Mouse (Mus musculus): ENCODE data around the gene Tma7. TPM values are rescaled to one million over a fixed set of nuclear protein-coding genes. Genes with fewer than 3 reads are reported as not detected.
A peak's percentile ranks its signal among the peaks of the same experiment; 100 is the strongest.

Tma7 gene
- total RNA-seq (2022), result 100 to 1,000 TPM; 342 to 453 (median 370) TPM

GRCm38 (mm10) chr9:109082124-109082800 is at the start of gene Tma7, which contains the start of gene Ccdc51:
Tma7 (minus strand) TSS chr9:109082587.
Ccdc51 (plus strand) TSS chr9:109082493.
- DNase-seq, result peak; percentile 89

DNA sequence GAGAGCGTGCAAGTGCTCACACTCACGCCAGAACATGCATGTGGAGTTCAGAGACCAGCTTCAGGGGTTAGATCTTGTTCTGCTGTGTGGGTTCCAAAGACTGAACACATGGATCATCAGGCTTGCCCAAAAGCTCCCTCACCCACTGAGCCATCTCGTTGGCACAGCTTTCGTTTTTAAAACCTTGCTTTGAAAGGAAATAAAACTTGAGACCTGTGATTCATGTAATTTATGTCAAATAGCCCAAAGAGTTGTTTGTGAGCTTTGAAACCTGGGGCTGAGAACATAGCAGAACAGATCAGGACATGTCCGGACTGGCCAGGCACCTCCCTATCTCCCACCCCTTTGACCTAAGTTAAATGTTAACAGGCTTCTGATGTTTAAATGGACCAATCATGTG is 47.7 kb upstream of the Tma7 start:
- no peak for DNase-seq

GRCm38 (mm10) chr9:109128211-109128610 is 45.8 kb upstream of the Tma7 start:
- DNase-seq, result no peak

- no peak for DNase-seq
Observed at GRCm38 (mm10) chr9:109127076-109127475, 44.7 kb upstream of the Tma7 start.

DNA sequence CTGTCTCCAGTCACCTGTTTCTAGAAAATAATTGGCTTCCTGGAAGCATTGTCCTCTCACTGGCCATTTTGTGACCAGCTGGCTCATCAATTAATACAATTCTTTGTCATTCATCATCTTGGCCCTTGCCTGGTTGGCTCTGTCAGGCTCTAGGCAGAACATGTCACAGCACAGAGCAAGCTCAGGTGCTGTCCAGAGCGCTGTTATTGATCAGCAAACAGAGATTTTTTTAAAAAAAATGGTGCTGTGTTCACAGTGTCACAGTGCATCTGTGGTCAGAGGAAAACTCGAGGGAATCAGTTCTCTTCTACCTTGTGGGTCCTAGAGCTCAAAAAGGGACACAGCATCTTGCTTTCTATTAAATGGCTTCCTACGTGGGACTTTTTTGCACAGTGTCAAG is 43.1 kb upstream of the Tma7 start:
- no peak for DNase-seq

DNA sequence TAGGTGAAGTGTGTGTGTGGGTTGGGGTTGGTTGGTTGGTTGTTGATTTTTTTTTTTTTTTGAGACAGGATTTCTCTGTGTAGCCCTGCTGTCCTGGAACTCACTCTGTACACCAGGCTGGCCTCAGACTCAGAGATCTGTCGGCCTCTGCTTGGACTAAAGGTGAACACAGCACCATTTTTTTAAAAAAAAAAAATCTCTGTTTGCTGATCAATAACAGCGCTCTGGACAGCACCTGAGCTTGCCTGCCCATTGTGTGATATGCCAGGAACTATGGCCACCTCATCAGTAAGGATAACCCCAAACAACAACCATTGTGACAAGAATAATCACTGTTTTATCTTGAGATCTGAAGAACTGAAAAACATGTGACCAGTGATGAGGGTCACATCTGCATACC is 42.7 kb upstream of the Tma7 start:
- DNase-seq, result no peak

DNA sequence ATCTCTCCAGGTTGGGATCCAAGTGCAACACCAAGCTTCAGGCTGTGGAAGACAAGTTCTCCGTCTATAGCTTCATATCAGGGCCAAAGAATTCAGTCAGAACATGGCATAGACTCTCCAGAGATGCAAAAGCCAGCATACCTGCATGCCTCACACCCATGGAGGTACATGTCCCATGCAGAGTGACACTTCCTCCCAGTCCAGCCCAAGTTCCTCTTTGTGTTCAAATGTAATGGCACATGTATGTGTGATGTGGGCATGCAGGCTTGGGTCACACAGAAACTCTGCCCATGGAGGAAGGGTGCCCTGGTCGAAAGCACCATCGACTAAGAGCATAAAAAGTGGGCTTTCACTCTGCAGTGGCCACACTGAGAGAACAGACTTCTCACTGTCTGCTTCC is 41.8 kb upstream of the Tma7 start:
- no peak for DNase-seq

- DNase-seq, result no peak
Observed at GRCm38 (mm10) chr9:109123266-109123665, 40.9 kb upstream of the Tma7 start.

DNA sequence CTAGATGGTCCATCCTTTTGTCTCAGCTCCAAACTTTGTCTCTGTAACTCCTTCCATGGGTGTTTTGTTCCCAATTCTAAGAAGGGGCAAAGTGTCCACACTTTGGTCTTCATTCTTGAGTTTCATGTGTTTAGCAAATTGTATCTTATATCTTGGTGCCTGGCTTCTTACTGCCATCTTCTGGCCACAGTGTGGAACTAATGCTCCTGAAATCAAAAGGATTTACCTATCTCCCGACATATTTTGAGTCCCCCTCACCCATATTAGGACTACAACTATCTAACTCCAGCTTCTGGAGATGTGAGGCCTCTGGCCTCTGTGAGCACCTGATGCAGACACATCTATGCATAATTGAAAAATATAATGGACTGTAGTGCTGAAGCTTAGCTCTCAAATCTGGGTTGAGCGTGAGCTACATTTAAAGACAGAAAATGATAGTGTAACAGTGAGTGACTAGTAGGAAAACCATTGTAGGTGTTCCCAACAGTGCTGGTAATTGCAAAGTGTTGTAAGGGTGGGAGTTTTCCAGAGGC is 40.2 kb upstream of the Tma7 start:
- no peak for DNase-seq

DNA sequence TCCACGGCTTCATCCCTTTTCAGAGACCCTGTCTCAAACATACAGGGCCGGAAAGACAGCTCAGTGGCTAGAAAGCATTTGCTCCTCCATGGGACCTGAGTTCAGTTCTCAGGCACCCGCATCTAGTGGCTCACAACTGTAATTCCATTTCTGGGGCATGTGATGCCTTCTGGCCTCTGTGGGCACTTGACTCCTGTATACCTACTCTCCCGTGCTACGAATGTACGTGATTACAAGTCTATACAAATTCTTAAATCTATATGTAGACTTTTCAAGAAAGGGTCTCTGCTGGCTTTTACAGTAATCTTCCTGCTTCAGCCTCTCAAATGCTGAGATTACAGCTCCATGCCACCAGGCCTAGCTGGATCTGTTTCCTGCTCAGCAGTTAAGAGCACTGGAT is 38.6 kb upstream of the Tma7 start:
- no peak for DNase-seq

DNA sequence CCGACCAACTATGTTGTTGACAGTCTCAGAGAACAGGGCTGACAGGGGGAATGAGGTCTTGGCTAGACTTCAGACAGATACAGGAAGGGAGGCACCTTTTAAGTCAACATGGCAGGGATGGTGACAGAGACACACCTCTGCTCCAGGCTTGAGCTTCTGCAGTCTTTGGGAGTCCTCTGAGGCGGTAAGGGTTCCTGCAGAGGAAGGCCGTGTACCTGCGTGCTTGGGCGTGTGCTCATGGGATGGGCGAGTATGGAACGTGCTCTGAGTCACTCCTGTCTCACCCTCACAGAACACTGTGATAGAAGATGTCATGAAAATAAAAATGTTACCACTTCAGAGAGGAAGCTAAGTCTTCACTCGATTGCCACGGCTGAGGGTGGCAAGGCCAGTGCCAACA is 37.2 kb upstream of the Tma7 start:
- no peak for DNase-seq

- DNase-seq, result no peak
Observed at GRCm38 (mm10) chr9:109118106-109118505, 35.7 kb upstream of the Tma7 start.

GRCm38 (mm10) chr9:109116205-109116604 is 33.8 kb upstream of the Tma7 start:
- peak; percentile 89 for DNase-seq

- peak; percentile 6 for DNase-seq
Observed at GRCm38 (mm10) chr9:109114871-109115270, 32.5 kb upstream of the Tma7 start.

DNA sequence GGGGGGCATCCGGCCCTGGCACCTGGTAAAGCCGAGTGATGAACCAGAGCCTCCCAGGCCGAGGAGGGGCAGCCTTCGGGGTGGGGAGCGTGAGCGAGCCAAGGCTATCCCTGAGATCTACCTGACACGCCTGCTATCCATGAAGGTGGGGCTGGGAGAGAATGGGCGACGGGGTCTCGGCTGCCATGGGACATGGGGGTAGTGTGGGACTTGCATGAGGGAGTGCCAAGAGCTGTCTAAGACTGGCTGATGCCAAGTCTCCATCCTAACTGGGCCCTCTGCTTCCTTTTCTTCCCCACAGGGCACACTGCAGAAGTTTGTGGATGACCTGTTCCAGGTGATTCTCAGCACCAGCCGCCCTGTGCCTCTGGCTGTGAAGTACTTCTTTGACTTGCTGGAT is 31.9 kb upstream of the Tma7 start:
- peak; percentile 9 for DNase-seq

DNA sequence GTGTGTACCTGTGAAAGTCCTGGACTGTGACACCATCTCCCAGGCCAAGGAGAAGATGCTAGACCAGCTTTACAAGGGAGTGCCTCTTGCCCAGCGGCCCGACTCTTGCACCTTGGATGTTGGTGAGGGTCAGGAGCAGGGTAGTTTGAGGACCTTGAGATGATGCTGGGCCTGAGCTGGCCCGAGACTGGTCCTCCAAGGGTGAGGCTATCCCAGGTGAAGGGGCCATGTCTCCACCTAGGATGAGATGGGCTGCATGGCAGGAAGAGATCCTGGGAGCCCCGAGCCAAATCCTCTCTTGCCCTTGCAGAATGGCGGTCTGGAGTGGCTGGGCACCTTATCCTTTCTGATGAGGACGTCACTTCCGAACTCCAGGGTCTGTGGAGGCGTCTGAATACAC is 30.9 kb upstream of the Tma7 start:
- peak; percentile 4 for DNase-seq

DNA sequence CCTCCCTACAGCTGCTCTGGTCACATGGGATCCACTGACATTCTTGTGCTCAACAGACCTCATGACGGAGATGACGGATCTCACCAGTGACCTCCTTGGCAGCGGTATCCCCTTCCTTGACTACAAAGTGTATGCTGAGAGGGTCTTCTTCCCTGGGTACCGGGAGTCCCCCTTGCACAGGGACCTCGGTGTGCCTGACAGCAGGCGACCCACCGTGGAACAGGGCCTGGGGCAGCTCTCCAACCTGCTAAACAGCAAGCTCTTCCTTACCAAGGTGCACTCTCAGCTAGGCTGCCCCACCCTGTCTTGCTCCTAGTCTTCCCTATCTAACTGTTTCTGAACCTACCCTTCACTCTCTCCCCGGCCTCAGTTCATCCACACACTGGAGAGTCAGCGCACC is 29.2 kb upstream of the Tma7 start:
- DNase-seq, result peak; percentile 3

- peak; percentile 1 for DNase-seq
Observed at GRCm38 (mm10) chr9:109111101-109111500, 28.7 kb upstream of the Tma7 start.

DNA sequence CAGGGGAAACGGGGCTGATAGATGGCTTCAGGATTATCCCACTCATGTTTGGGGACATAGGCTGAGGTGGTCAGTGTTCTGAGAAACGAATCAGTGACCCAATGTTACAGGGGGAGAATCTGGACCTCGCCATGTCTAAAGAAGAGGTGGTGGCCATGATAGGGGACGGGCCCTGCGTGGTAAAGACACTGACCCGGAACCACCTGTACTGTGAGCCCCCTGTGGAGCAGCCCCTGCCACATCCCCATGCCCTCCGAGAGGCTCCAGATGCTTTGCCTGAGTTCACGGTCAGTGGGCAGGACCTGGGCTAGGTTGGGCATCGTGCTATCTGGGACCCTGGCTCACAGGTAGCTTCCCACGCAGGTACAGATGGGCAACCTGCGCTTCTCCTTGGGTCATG is 27.9 kb upstream of the Tma7 start:
- no peak for DNase-seq

- DNase-seq, result no peak
Observed at GRCm38 (mm10) chr9:109107341-109107740, 25.0 kb upstream of the Tma7 start.

DNA sequence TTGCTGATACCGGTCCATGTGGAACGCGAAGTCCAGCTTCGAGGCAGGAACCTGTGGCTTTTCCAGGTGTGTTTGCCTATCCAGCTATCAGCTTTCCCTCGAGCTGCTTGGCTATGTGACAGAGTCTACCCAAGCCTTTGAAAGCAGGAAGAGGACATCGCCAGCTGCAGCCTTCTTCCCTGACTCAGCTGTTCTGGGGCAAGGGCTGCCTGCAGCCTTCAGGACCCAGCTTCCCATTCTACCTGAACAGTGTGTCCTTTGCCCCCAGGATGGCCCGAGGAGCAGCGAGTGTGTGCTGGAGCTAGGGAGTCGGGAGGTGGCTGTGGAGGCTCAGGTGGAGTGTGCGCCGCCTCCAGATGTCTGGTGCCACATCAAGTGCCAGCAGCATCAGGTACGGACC is 23.3 kb upstream of the Tma7 start:
- DNase-seq, result no peak

- DNase-seq, result no peak
Observed at GRCm38 (mm10) chr9:109105011-109105410, 22.6 kb upstream of the Tma7 start.

- DNase-seq, result no peak
Observed at GRCm38 (mm10) chr9:109104083-109104482, 21.7 kb upstream of the Tma7 start.

DNA sequence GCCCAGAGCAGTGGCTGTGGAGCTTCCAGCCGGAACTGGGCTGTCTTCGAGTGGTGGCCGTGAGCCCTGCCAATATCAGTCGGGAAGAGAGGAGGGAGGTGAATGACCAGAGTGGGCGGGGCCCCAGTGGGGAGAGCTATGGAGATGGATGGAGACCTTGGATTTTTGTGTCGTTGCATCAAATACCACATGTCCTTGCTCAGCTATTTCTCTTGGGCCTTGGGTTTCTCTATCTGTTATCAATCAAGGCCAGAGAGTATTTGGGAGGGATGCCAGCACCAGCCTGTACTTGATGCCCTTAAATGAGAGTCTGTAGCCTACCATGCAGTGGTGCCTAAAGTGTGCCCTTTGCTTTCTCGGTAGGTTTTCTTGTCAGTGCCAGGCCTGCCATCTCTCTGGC is 20.9 kb upstream of the Tma7 start:
- peak; percentile 95 for DNase-seq

- no peak for DNase-seq
Observed at GRCm38 (mm10) chr9:109102541-109102940, 20.2 kb upstream of the Tma7 start.
